Mouse (Mus musculus) heart, postnatal 0 days (tissue): ENCODE measurements around the gene Utp11. TPM values are rescaled to one million over a fixed set of nuclear protein-coding genes. Genes with fewer than 3 reads are reported as not detected.
A peak's percentile ranks its signal among the peaks of the same experiment; 100 is the strongest.

ENCODE experiments used
- ATAC-seq: fragments of 200-750 bp; cut with Nextera tagmentation; 2 replicates; pipeline ENCODE4 v1.8.0; 2017; ENCODE audit warnings: low read depth, moderate number of reproducible peaks, moderate library complexity; ENCODE audit not compliant: insufficient read depth
- DNase-seq: peaks from one replicate; pipeline ENCODE4 v3.0.0-alpha.2; 2016; ENCODE audit warnings: low spot score
- H3K27ac ChIP-seq: fragments of 300-500 bp; sonication (generic); 2 replicates; pipeline ENCODE4 v1.5.1; 2014; ENCODE audit warnings: low read depth, mild to moderate bottlenecking
- H3K27me3 ChIP-seq: fragments of 300-500 bp; sonication (generic); 2 replicates; pipeline ENCODE4 v1.6.1; 2014; ENCODE audit warnings: low read length, mixed read lengths; ENCODE audit not compliant: control insufficient read depth, insufficient read depth
- H3K36me3 ChIP-seq: fragments of 300-500 bp; sonication (generic); replicated peaks from 2 replicates; pipeline ENCODE4 v1.6.1; 2014; ENCODE audit warnings: low read length, mixed read lengths; ENCODE audit not compliant: control insufficient read depth, insufficient read depth
- H3K4me1 ChIP-seq: fragments of 300-500 bp; sonication (generic); 2 replicates; pipeline ENCODE4 v1.6.1; 2014; ENCODE audit warnings: antibody characterized with exemption; ENCODE audit not compliant: control insufficient read depth, insufficient read depth
- H3K4me2 ChIP-seq: fragments of 300-500 bp; sonication (generic); 2 replicates; pipeline ENCODE4 v1.6.1; 2014; ENCODE audit warnings: low read depth, mild to moderate bottlenecking, low read length, moderate library complexity
- H3K4me3 ChIP-seq: fragments of 300-500 bp; sonication (generic); 2 replicates; pipeline ENCODE4 v1.5.1; 2014; ENCODE audit warnings: low read depth, low read length
- H3K9ac ChIP-seq: fragments of 300-500 bp; sonication (generic); replicated peaks from 2 replicates; pipeline ENCODE4 v1.6.1; 2014; ENCODE audit warnings: low read depth, low read length, mixed read lengths
- H3K9me3 ChIP-seq: fragments of 300-500 bp; sonication (generic); replicated peaks from 2 replicates; pipeline ENCODE4 v1.6.1; 2016; ENCODE audit warnings: low read length; ENCODE audit not compliant: control insufficient read depth
- CTCF ChIP-seq: IDR thresholded peaks from 2 replicates; pipeline ENCODE4 v1.5.1; 2016; ENCODE audit warnings: antibody characterized with exemption, control low read depth, low read depth
- EP300 ChIP-seq: IDR thresholded peaks from 2 replicates; pipeline ENCODE4 v1.6.1; 2016; ENCODE audit warnings: antibody characterized with exemption, low read depth
- whole genome bisulfite sequencing: fragments of 180-500 bp; shearing (Covaris S2); extraction: QIAGEN DNeasy Blood & Tissue Kit; methylation state at CpG from one replicate; pipeline ENCODE4 v1.1.7; 2014; 5-methylcytosine and 5-hydroxymethylcytosine counted together
- polyA plus RNA-seq: library from polyadenylated mRNA; unstranded; fragments of >200 nt; fragmentation: Nextera tagmentation; extraction: Ambion mirVana; gene quantifications from 2 replicates; pipeline ENCODE4 v1.2.1, GENCODE M21; 2015
- total RNA-seq: library from RNA; depleted of rRNA; stranded (reverse); fragments of >200 nt; gene quantifications from 2 replicates; pipeline ENCODE4 v1.2.3, GENCODE M21; 2014; ENCODE audit warnings: low replicate concordance

Utp11 gene
- total and polyA plus RNA-seq, 2 experiments from 2014 or later: 5.5 to 33.4 TPM

- peaks cover 29% of the 10 kb centered on the region for H3K4me1 ChIP-seq
- WGBS: 3% methylated on average over 22 of the region's 22 CpGs
- no peaks in the 10 kb centered on the region for H3K27me3 ChIP-seq
Measured at GRCm38 (mm10) chr4:124701052-124701845, 7.8 kb upstream of the Utp11 start.

GRCm38 (mm10) chr4:124700248-124700971, 7.0 kb upstream of the Utp11 start, which contains the start of gene Fhl3:
Fhl3 (plus strand) TSS chr4:124700701.
- H3K4me2 ChIP-seq: peak within 1 kb of the TSS; percentile 92
- H3K27me3 ChIP-seq: 0 out of 2 replicates have a peak, but pooled peaks cover 3% of the 10 kb centered on the region
- peak within 1 kb of the TSS; percentile 81 for H3K9ac ChIP-seq
- DNase-seq: peak; percentile 34
- H3K27ac ChIP-seq: peak within 1 kb of the TSS; percentile 72
- H3K4me3 ChIP-seq: peak within 1 kb of the TSS; percentile 87
- peaks cover 26% of the 10 kb centered on the region for H3K4me1 ChIP-seq
- TF ChIP-seq EP300: no peak
- peak; percentile 8; the same call in 1 of the 2 replicates for TF ChIP-seq CTCF
- ATAC-seq: peak; percentile 54
- no peaks in the 10 kb centered on the region for H3K9me3 ChIP-seq
- peaks cover under 1% of the 10 kb centered on the region; the same call in 1 of the 2 replicates for H3K36me3 ChIP-seq
- WGBS: 1% methylated on average over 45 of the region's 59 CpGs

More at GRCm38 (mm10) chr4:124701052-124701845, 7.8 kb upstream of the Utp11 start:
- Histone ChIP-seq H3K4me3 (peak overlapping the region; percentile 87), H3K36me3 (peaks cover 9% of the 10 kb centered on the region), H3K27ac (peak overlapping the region; percentile 72), H3K9me3 (no peaks in the 10 kb centered on the region), H3K9ac (peak overlapping the region; percentile 81), H3K4me2 (peak overlapping the region; percentile 92)
- peak; percentile 31 for ATAC-seq
- peak; percentile 65 for DNase-seq
- TF ChIP-seq EP300 (no peak), CTCF (no peak)

GRCm38 (mm10) chr4:124699791-124700190, 6.4 kb upstream of the Utp11 start:
- DNase-seq: no peak
- TF ChIP-seq CTCF (no peak), EP300 (no peak)
- no peak overlapping the region for H3K27ac ChIP-seq
- H3K27me3 ChIP-seq: 0 out of 2 replicates have a peak, but pooled peaks cover 3% of the 10 kb centered on the region
- no peaks in the 10 kb centered on the region for H3K9me3 ChIP-seq
- H3K4me2 ChIP-seq: peak overlapping the region; percentile 92
- no peak for ATAC-seq
- no peak overlapping the region; the same call in 1 of the 2 replicates for H3K4me3 ChIP-seq
- peak overlapping the region; percentile 81; the same call in 1 of the 2 replicates for H3K9ac ChIP-seq
- H3K36me3 ChIP-seq: no peaks in the 10 kb centered on the region
- WGBS: 41% methylated on average over 6 of the region's 6 CpGs
- peaks cover 22% of the 10 kb centered on the region for H3K4me1 ChIP-seq

- peak overlapping the region; percentile 15; the same call in 1 of the 2 replicates for H3K4me2 ChIP-seq
- TF ChIP-seq EP300 (no peak), CTCF (no peak)
- ATAC-seq: no peak
- H3K27ac ChIP-seq: no peak overlapping the region
- 18% methylated on average over 18 of the region's 18 CpGs for WGBS
- no peak for DNase-seq
- H3K9me3 ChIP-seq: no peaks in the 10 kb centered on the region
- no peaks in the 10 kb centered on the region for H3K36me3 ChIP-seq
- H3K27me3 ChIP-seq: 0 out of 2 replicates have a peak, but pooled peaks cover 3% of the 10 kb centered on the region
- no peak overlapping the region for H3K9ac ChIP-seq
- H3K4me3 ChIP-seq: no peak overlapping the region
- peaks cover 7% of the 10 kb centered on the region for H3K4me1 ChIP-seq
Measured at GRCm38 (mm10) chr4:124695786-124696516, 2.6 kb upstream of the Utp11 start.

GRCm38 (mm10) chr4:124694572-124694971, 1.2 kb upstream of the Utp11 start:
- TF ChIP-seq CTCF: no peak
- TF ChIP-seq EP300: no peak

More at GRCm38 (mm10) chr4:124694572-124694971, 1.2 kb upstream of the Utp11 start:
- no peak overlapping the region for H3K27ac ChIP-seq
- 73% methylated on average over 2 of the region's 2 CpGs for WGBS
- H3K4me2 ChIP-seq: no peak overlapping the region
- H3K4me3 ChIP-seq: no peak overlapping the region
- H3K9me3 ChIP-seq: no peaks in the 10 kb centered on the region
- no peak overlapping the region for H3K9ac ChIP-seq
- ATAC-seq: no peak
- DNase-seq: no peak
- H3K4me1 ChIP-seq: peaks cover 7% of the 10 kb centered on the region
- H3K36me3 ChIP-seq: 0 out of 2 replicates have a peak, but pooled peaks cover 3% of the 10 kb centered on the region
- H3K27me3 ChIP-seq: 0 out of 2 replicates have a peak, but pooled peaks cover 3% of the 10 kb centered on the region
